ENCODE assay signal across 21 mouse cellular contexts in genomic region chr9:121218636-121219035, GRCm38 (mm10). TPM values are rescaled to one million over a fixed set of nuclear protein-coding genes. Genes with fewer than 3 reads are reported as not detected.
DNase-seq lines count a peak whose midpoint lies in the region; ATAC-seq and TF ChIP-seq lines count a peak whose summit lies in the region.
"Had no signal": no experiment of that assay in that cellular context is flagged by ENCODE, and none has a peak within 500 bp of the region (broad histone marks: within the 10 kb centered on the region; RNA-seq: fewer than 3 reads in every experiment).

No protein-coding gene starts in this region.

- no peak for ATAC-seq in forebrain, embryonic 13.5 days
- ATAC-seq in hindbrain, embryonic 12.5 days (ENCODE audit: low FRiP score), result no peak
- ATAC-seq: intestine, embryonic 16.5 days had no signal

- 86% methylated on average over 11 of the region's 11 CpGs for WGBS in forebrain, embryonic 10.5 days
- 77% methylated on average over 11 of the region's 11 CpGs for WGBS in forebrain, embryonic 13.5 days
- 84% methylated on average over 11 of the region's 11 CpGs for WGBS in hindbrain, embryonic 10.5 days
- 84% methylated on average over 11 of the region's 11 CpGs for WGBS in hindbrain, embryonic 12.5 days

- H3K9me3 ChIP-seq in forebrain, embryonic 10.5 days, result no peaks in the 10 kb centered on the region
- no peaks in the 10 kb centered on the region for H3K9me3 ChIP-seq in forebrain, embryonic 13.5 days (replicated peaks)
- H3K9me3 ChIP-seq in hindbrain, embryonic 10.5 days, result peaks cover 7% of the 10 kb centered on the region; the same call in 1 of the 2 replicates
- no peaks in the 10 kb centered on the region for H3K9me3 ChIP-seq in hindbrain, embryonic 12.5 days (replicated peaks)
- H3K9me3 ChIP-seq: embryonic facial prominence, embryonic 13.5 days; heart, embryonic 15.5 days; kidney, embryonic 15.5 days had no signal

- no peak overlapping the region for H3K4me3 ChIP-seq in forebrain, embryonic 10.5 days
- H3K4me3 ChIP-seq in forebrain, embryonic 13.5 days, result no peak overlapping the region
- H3K4me3 ChIP-seq in hindbrain, embryonic 10.5 days, result no peak overlapping the region
- H3K4me3 ChIP-seq in hindbrain, embryonic 12.5 days, result no peak overlapping the region
- no peak overlapping the region for H3K4me3 ChIP-seq in testis, adult 2 months (ENCODE audit: control insufficient read depth, low read depth, low read length)
- H3K4me3 ChIP-seq: embryonic facial prominence, embryonic 13.5 days; heart, embryonic 15.5 days; kidney, embryonic 15.5 days; limb, embryonic 13.5 days; myocyte had no signal

- H3K36me3 ChIP-seq in forebrain, embryonic 10.5 days (replicated peaks), result peaks cover 5% of the 10 kb centered on the region; the same call in 1 of the 2 replicates
- no peaks in the 10 kb centered on the region for H3K36me3 ChIP-seq in forebrain, embryonic 13.5 days (ENCODE audit: poor library complexity, severe bottlenecking)
- peaks cover 7% of the 10 kb centered on the region; the same call in 1 of the 2 replicates for H3K36me3 ChIP-seq in hindbrain, embryonic 10.5 days
- H3K36me3 ChIP-seq in hindbrain, embryonic 12.5 days, result no peaks in the 10 kb centered on the region
- no peaks in the 10 kb centered on the region for H3K36me3 ChIP-seq in testis, adult 2 months (ENCODE audit: control insufficient read depth, insufficient read depth, low read length)
- H3K36me3 ChIP-seq: heart, embryonic 15.5 days; kidney, embryonic 15.5 days had no signal

- 0 out of 2 replicates have a peak, but pooled peaks have one; percentile 5 for TF ChIP-seq CTCF in testis, adult 2 months (IDR thresholded peaks at IDR 0.05; ENCODE audit: control insufficient read depth, insufficient read depth, insufficient replicate concordance, low read depth, low read length)

- no peak overlapping the region for H3K27ac ChIP-seq in forebrain, embryonic 10.5 days
- no peak overlapping the region for H3K27ac ChIP-seq in forebrain, embryonic 13.5 days
- H3K27ac ChIP-seq in hindbrain, embryonic 10.5 days, result 0 out of 2 replicates have a peak overlapping the region, but pooled peaks have one; percentile 29
- H3K27ac ChIP-seq in hindbrain, embryonic 12.5 days, result no peak overlapping the region
- H3K27ac ChIP-seq in testis, adult 2 months (ENCODE audit: control insufficient read depth, insufficient read depth, low read depth, low read length), result no peak overlapping the region
- H3K27ac ChIP-seq: embryonic facial prominence, embryonic 13.5 days; heart, embryonic 15.5 days; hindbrain, embryonic 14.5 days; kidney, embryonic 15.5 days; limb, embryonic 13.5 days had no signal

- H3K9ac ChIP-seq in forebrain, embryonic 13.5 days, result no peak overlapping the region
- no peak overlapping the region for H3K9ac ChIP-seq in hindbrain, embryonic 12.5 days
- H3K9ac ChIP-seq: embryonic facial prominence, embryonic 13.5 days; heart, embryonic 15.5 days; hindbrain, embryonic 14.5 days; kidney, embryonic 15.5 days; limb, embryonic 13.5 days had no signal

- peak; percentile 15 for DNase-seq in forebrain, embryonic 10.5 days (ENCODE audit: extremely low spot score, low spot score)
- peak; percentile 3 for DNase-seq in hindbrain, embryonic 10.5 days (ENCODE audit: low spot score)
- no peak for DNase-seq in testis, postnatal 10 days (ENCODE audit: low spot score)
- DNase-seq in embryo, embryonic 10.5 days (ENCODE audit: low spot score), result no peak
- DNase-seq in ovary, postnatal 14 days (ENCODE audit: low spot score), result no peak
- DNase-seq: adrenal gland, adult 2 months; cerebellum, adult 9-10 months; lung, postnatal 10 days; midbrain, embryonic 14.5 days; retina, postnatal 1 day; thymus, postnatal 14 days had no signal

- TF ChIP-seq POLR2A in testis, adult 2 months (IDR thresholded peaks at IDR 0.05; ENCODE audit: control insufficient read depth, low read depth, low read length), result no peak

- no peaks in the 10 kb centered on the region for H3K27me3 ChIP-seq in forebrain, embryonic 10.5 days (ENCODE audit: poor library complexity, severe bottlenecking)
- H3K27me3 ChIP-seq in forebrain, embryonic 13.5 days, result no peaks in the 10 kb centered on the region
- H3K27me3 ChIP-seq in hindbrain, embryonic 10.5 days (ENCODE audit: insufficient read depth, poor library complexity, severe bottlenecking), result no peaks in the 10 kb centered on the region
- no peaks in the 10 kb centered on the region for H3K27me3 ChIP-seq in hindbrain, embryonic 12.5 days
- H3K27me3 ChIP-seq in testis, adult 2 months (ENCODE audit: control insufficient read depth, insufficient read depth, low read length), result no peaks in the 10 kb centered on the region
- H3K27me3 ChIP-seq: embryonic facial prominence, embryonic 13.5 days; heart, embryonic 15.5 days; kidney, embryonic 15.5 days; limb, embryonic 13.5 days had no signal

- H3K4me2 ChIP-seq in forebrain, embryonic 13.5 days, result no peak overlapping the region
- H3K4me2 ChIP-seq in hindbrain, embryonic 12.5 days (replicated peaks), result no peak overlapping the region
- H3K4me2 ChIP-seq: embryonic facial prominence, embryonic 13.5 days; heart, embryonic 15.5 days; hindbrain, embryonic 14.5 days; kidney, embryonic 15.5 days; limb, embryonic 13.5 days had no signal

- peaks cover 10% of the 10 kb centered on the region for H3K4me1 ChIP-seq in forebrain, embryonic 10.5 days
- H3K4me1 ChIP-seq in forebrain, embryonic 13.5 days, result no peaks in the 10 kb centered on the region
- peaks cover 7% of the 10 kb centered on the region; the same call in 1 of the 2 replicates for H3K4me1 ChIP-seq in hindbrain, embryonic 10.5 days (replicated peaks)
- no peaks in the 10 kb centered on the region for H3K4me1 ChIP-seq in hindbrain, embryonic 12.5 days
- no peaks in the 10 kb centered on the region for H3K4me1 ChIP-seq in testis, adult 2 months (ENCODE audit: control insufficient read depth, insufficient read depth, low read length)
- H3K4me1 ChIP-seq: embryonic facial prominence, embryonic 13.5 days; heart, embryonic 15.5 days; kidney, embryonic 15.5 days; limb, embryonic 13.5 days had no signal

RNA-seq across cellular contexts. Expression of gene Ulk4, which starts 58.4 kb away (rescaled TPM):
- polyA plus RNA-seq in forebrain, embryonic 10.5 days (2016; fragmentation: Nextera tagmentation; extraction: Ambion mirVana), result 156 and 164 TPM in 2 replicates
- polyA plus RNA-seq in forebrain, embryonic 13.5 days (2015; fragmentation: Nextera tagmentation; extraction: Ambion mirVana), result 164 and 177 TPM in 2 replicates
- polyA plus RNA-seq in hindbrain, embryonic 10.5 days (2016; fragmentation: Nextera tagmentation; extraction: Ambion mirVana), result 123 and 131 TPM in 2 replicates
- 147 and 164 TPM in 2 replicates for polyA plus RNA-seq in hindbrain, embryonic 12.5 days (2016; fragmentation: Nextera tagmentation; extraction: Ambion mirVana)
- 291 and 327 TPM in 2 replicates for polyA plus RNA-seq in testis, adult 2 months (2012; rRNA removed)

Comparison
In these comparisons a context has a peak if more than half of its experiments do, and no peak if none do; other contexts are left out.
1. DNase-seq: peak in forebrain, embryonic 10.5 days (single experiment) and hindbrain, embryonic 10.5 days (single experiment); none in testis, postnatal 10 days (single experiment), embryo, embryonic 10.5 days (single experiment) and ovary, postnatal 14 days (single experiment).